In genomic region chr17:29297321-29297720, GRCm38 (mm10) we compare ENCODE assay signal across 23 mouse cellular contexts. TPM values are rescaled to one million over a fixed set of nuclear protein-coding genes. Genes with fewer than 3 reads are reported as not detected.
DNase-seq lines count a peak whose midpoint lies in the region; ATAC-seq and TF ChIP-seq lines count a peak whose summit lies in the region.
"Had no signal": no experiment of that assay in that cellular context is flagged by ENCODE, and none has a peak within 500 bp of the region (broad histone marks: within the 10 kb centered on the region; RNA-seq: fewer than 3 reads in every experiment).

No protein-coding gene starts in this region.

- no peaks in the 10 kb centered on the region for H3K9me3 ChIP-seq in kidney, postnatal 0 days (replicated peaks; ENCODE audit: low read length)
- H3K9me3 ChIP-seq in stomach, embryonic 14.5 days (ENCODE audit: control insufficient read depth, low read depth, low read length), result no peaks in the 10 kb centered on the region
- H3K9me3 ChIP-seq in stomach, postnatal 0 days (ENCODE audit: control insufficient read depth, low read length), result no peaks in the 10 kb centered on the region
- H3K9me3 ChIP-seq in limb, embryonic 13.5 days, result no peaks in the 10 kb centered on the region
- H3K9me3 ChIP-seq: heart, embryonic 13.5 days; liver, embryonic 13.5 days; midbrain, embryonic 10.5 days; midbrain, embryonic 15.5 days had no signal

- H3K4me3 ChIP-seq in kidney, postnatal 0 days (replicated peaks; ENCODE audit: low read depth, low read length), result no peak overlapping the region
- H3K4me3 ChIP-seq in stomach, embryonic 14.5 days (ENCODE audit: low read depth, low read length), result no peak overlapping the region
- no peak overlapping the region for H3K4me3 ChIP-seq in stomach, postnatal 0 days (ENCODE audit: low read depth, low read length)
- H3K4me3 ChIP-seq in limb, embryonic 13.5 days, result no peak overlapping the region
- H3K4me3 ChIP-seq: erythroblast, embryonic 14.5 days; heart, embryonic 13.5 days; liver, embryonic 13.5 days; midbrain, embryonic 10.5 days; midbrain, embryonic 15.5 days had no signal

- no peak for TF ChIP-seq EP300 in stomach, postnatal 0 days (optimal IDR thresholded peaks at IDR 0.05)

- H3K27ac ChIP-seq in kidney, postnatal 0 days, result peak overlapping the region; percentile 84
- no peak overlapping the region for H3K27ac ChIP-seq in stomach, embryonic 14.5 days (ENCODE audit: low read length)
- H3K27ac ChIP-seq in stomach, postnatal 0 days (replicated peaks), result no peak overlapping the region
- H3K27ac ChIP-seq in limb, embryonic 13.5 days, result peak overlapping the region; percentile 33; the same call in 1 of the 2 replicates
- H3K27ac ChIP-seq: heart, embryonic 13.5 days; hindbrain, embryonic 14.5 days; liver, embryonic 13.5 days; midbrain, embryonic 10.5 days; midbrain, embryonic 15.5 days had no signal

- no peak overlapping the region for H3K4me2 ChIP-seq in kidney, postnatal 0 days (ENCODE audit: low read length)
- no peak overlapping the region for H3K4me2 ChIP-seq in stomach, embryonic 14.5 days (replicated peaks; ENCODE audit: low read depth, low read length)
- no peak overlapping the region for H3K4me2 ChIP-seq in stomach, postnatal 0 days (replicated peaks; ENCODE audit: low read depth)
- no peak overlapping the region for H3K4me2 ChIP-seq in limb, embryonic 13.5 days (replicated peaks)
- H3K4me2 ChIP-seq: heart, embryonic 13.5 days; hindbrain, embryonic 14.5 days; liver, embryonic 13.5 days; midbrain, embryonic 15.5 days had no signal

- no peak for TF ChIP-seq CTCF in kidney, postnatal 0 days (IDR thresholded peaks at IDR 0.05; ENCODE audit: low read depth)
- TF ChIP-seq CTCF in stomach, postnatal 0 days (IDR thresholded peaks at IDR 0.05; ENCODE audit: low read depth), result no peak

- H3K9ac ChIP-seq in kidney, postnatal 0 days (ENCODE audit: low read depth, low read length), result peak overlapping the region; percentile 27; the same call in 1 of the 2 replicates
- H3K9ac ChIP-seq in stomach, embryonic 14.5 days (replicated peaks; ENCODE audit: low read depth, low read length), result 0 out of 2 replicates have a peak overlapping the region, but pooled peaks have one; percentile 6
- H3K9ac ChIP-seq in stomach, postnatal 0 days (ENCODE audit: low read length), result no peak overlapping the region
- no peak overlapping the region for H3K9ac ChIP-seq in limb, embryonic 13.5 days
- H3K9ac ChIP-seq: heart, embryonic 13.5 days; hindbrain, embryonic 14.5 days; liver, embryonic 13.5 days; midbrain, embryonic 15.5 days had no signal

- ATAC-seq in kidney, postnatal 0 days (replicated peaks; ENCODE audit: low FRiP score, low read depth), result no peak
- no peak for ATAC-seq in stomach, embryonic 14.5 days (ENCODE audit: insufficient number of reproducible peaks, insufficient read depth, low FRiP score, low read depth)
- no peak for ATAC-seq in stomach, postnatal 0 days (ENCODE audit: low FRiP score, low TSS enrichment)
- ATAC-seq in limb, embryonic 13.5 days (ENCODE audit: low FRiP score, low read depth), result no peak
- ATAC-seq: activated CD4-positive, CD25-positive, alpha-beta regulatory T cell, adult 4 months; forebrain, embryonic 16.5 days; intestine, postnatal 0 days; midbrain, embryonic 15.5 days had no signal

- H3K4me1 ChIP-seq in kidney, postnatal 0 days (replicated peaks; ENCODE audit: insufficient read depth, low read length), result peaks cover 26% of the 10 kb centered on the region
- no peaks in the 10 kb centered on the region for H3K4me1 ChIP-seq in stomach, embryonic 14.5 days (ENCODE audit: control insufficient read depth, insufficient read depth, low read length)
- no peaks in the 10 kb centered on the region for H3K4me1 ChIP-seq in stomach, postnatal 0 days (replicated peaks; ENCODE audit: control insufficient read depth, insufficient read depth)
- peaks cover 25% of the 10 kb centered on the region for H3K4me1 ChIP-seq in limb, embryonic 13.5 days
- H3K4me1 ChIP-seq: midbrain, embryonic 15.5 days had no signal

- 24% methylated on average over 10 of the region's 10 CpGs for WGBS in kidney, postnatal 0 days
- WGBS in stomach, embryonic 14.5 days, result 47% methylated on average over 10 of the region's 10 CpGs
- 67% methylated on average over 10 of the region's 10 CpGs for WGBS in stomach, postnatal 0 days
- 30% methylated on average over 10 of the region's 10 CpGs for WGBS in limb, embryonic 13.5 days

- DNase-seq in kidney, postnatal 0 days (ENCODE audit: low spot score), result no peak
- no peak for DNase-seq in kidney, adult 18-20 months
- no peak for DNase-seq in stomach, postnatal 0 days (ENCODE audit: low spot score)
- no peak for DNase-seq in thymus, postnatal 25 days
- DNase-seq: adrenal gland, adult 2 months; adrenal gland, postnatal 36 days; B cell, adult 2 months; cerebellum, adult 18-20 months; cerebellum, postnatal 10 days; heart, postnatal 10 days; liver, embryonic 13.5 days; lung, adult 18-20 months; spleen, adult 18-20 months had no signal

- H3K36me3 ChIP-seq in kidney, postnatal 0 days (ENCODE audit: insufficient read depth, low read length), result peaks cover 16% of the 10 kb centered on the region; the same call in 1 of the 2 replicates
- peaks cover 6% of the 10 kb centered on the region for H3K36me3 ChIP-seq in stomach, embryonic 14.5 days (ENCODE audit: control insufficient read depth, insufficient read depth, low read length)
- H3K36me3 ChIP-seq in stomach, postnatal 0 days (ENCODE audit: control insufficient read depth, insufficient read depth, low read length), result peaks cover 14% of the 10 kb centered on the region
- H3K36me3 ChIP-seq in limb, embryonic 13.5 days, result peaks cover 85% of the 10 kb centered on the region

- H3K27me3 ChIP-seq in kidney, postnatal 0 days (ENCODE audit: insufficient read depth, low read length), result no peaks in the 10 kb centered on the region
- H3K27me3 ChIP-seq in stomach, embryonic 14.5 days (ENCODE audit: control insufficient read depth, insufficient read depth, low read length), result no peaks in the 10 kb centered on the region
- H3K27me3 ChIP-seq in stomach, postnatal 0 days (ENCODE audit: control insufficient read depth, insufficient read depth, low read length), result no peaks in the 10 kb centered on the region
- H3K27me3 ChIP-seq in limb, embryonic 13.5 days, result no peaks in the 10 kb centered on the region
- H3K27me3 ChIP-seq: heart, embryonic 13.5 days; liver, embryonic 13.5 days; midbrain, embryonic 15.5 days had no signal

RNA-seq across cellular contexts. Expression of gene Pi16, which starts 20.2 kb away (rescaled TPM):
- 3.1 and 4.1 TPM in 2 replicates for polyA plus RNA-seq in kidney, postnatal 0 days (2015; fragmentation: Nextera tagmentation; extraction: Ambion mirVana)
- 0.13 and 0.41 TPM in 2 replicates for polyA plus RNA-seq in stomach, embryonic 14.5 days (2014; fragmentation: Nextera tagmentation; extraction: Ambion mirVana)
- 1.3 TPM in 2 replicates for polyA plus RNA-seq in stomach, postnatal 0 days (2015; fragmentation: Nextera tagmentation; extraction: Ambion mirVana)
- 0.45 and 0.46 TPM in 2 replicates for polyA plus RNA-seq in limb, embryonic 13.5 days (2015; fragmentation: Nextera tagmentation; extraction: Ambion mirVana)

RNA-seq across cellular contexts. Expression of gene BC004004, which starts 28.7 kb away (rescaled TPM):
- polyA plus RNA-seq in kidney, postnatal 0 days (2015; fragmentation: Nextera tagmentation; extraction: Ambion mirVana), result 131 TPM in 2 replicates
- polyA plus RNA-seq in stomach, embryonic 14.5 days (2014; fragmentation: Nextera tagmentation; extraction: Ambion mirVana), result 79.5 and 80.8 TPM in 2 replicates
- 91.2 and 97.2 TPM in 2 replicates for polyA plus RNA-seq in stomach, postnatal 0 days (2015; fragmentation: Nextera tagmentation; extraction: Ambion mirVana)
- 65.1 and 69.7 TPM in 2 replicates for polyA plus RNA-seq in limb, embryonic 13.5 days (2015; fragmentation: Nextera tagmentation; extraction: Ambion mirVana)

RNA-seq across cellular contexts. Expression of gene Ppil1, which starts 33.3 kb away (rescaled TPM):
- 108 and 126 TPM in 2 replicates for polyA plus RNA-seq in kidney, postnatal 0 days (2015; fragmentation: Nextera tagmentation; extraction: Ambion mirVana)
- 134 and 137 TPM in 2 replicates for polyA plus RNA-seq in stomach, embryonic 14.5 days (2014; fragmentation: Nextera tagmentation; extraction: Ambion mirVana)
- polyA plus RNA-seq in stomach, postnatal 0 days (2015; fragmentation: Nextera tagmentation; extraction: Ambion mirVana), result 64.6 and 65.9 TPM in 2 replicates
- polyA plus RNA-seq in limb, embryonic 13.5 days (2015; fragmentation: Nextera tagmentation; extraction: Ambion mirVana), result 155 and 162 TPM in 2 replicates

RNA-seq across cellular contexts. Expression of gene Mtch1, which starts 50.4 kb away (rescaled TPM):
- 307 and 309 TPM in 2 replicates for polyA plus RNA-seq in kidney, postnatal 0 days (2015; fragmentation: Nextera tagmentation; extraction: Ambion mirVana)
- polyA plus RNA-seq in stomach, embryonic 14.5 days (2014; fragmentation: Nextera tagmentation; extraction: Ambion mirVana), result 287 and 333 TPM in 2 replicates
- 189 and 201 TPM in 2 replicates for polyA plus RNA-seq in stomach, postnatal 0 days (2015; fragmentation: Nextera tagmentation; extraction: Ambion mirVana)
- polyA plus RNA-seq in limb, embryonic 13.5 days (2015; fragmentation: Nextera tagmentation; extraction: Ambion mirVana), result 328 and 333 TPM in 2 replicates

RNA-seq across cellular contexts. Expression of gene Cpne5, which starts 59.4 kb away (rescaled TPM):
- polyA plus RNA-seq in kidney, postnatal 0 days (2015; fragmentation: Nextera tagmentation; extraction: Ambion mirVana), result 5.3 and 5.8 TPM in 2 replicates
- 12.2 and 15.0 TPM in 2 replicates for polyA plus RNA-seq in stomach, embryonic 14.5 days (2014; fragmentation: Nextera tagmentation; extraction: Ambion mirVana)
- 4.8 and 5.3 TPM in 2 replicates for polyA plus RNA-seq in stomach, postnatal 0 days (2015; fragmentation: Nextera tagmentation; extraction: Ambion mirVana)
- polyA plus RNA-seq in limb, embryonic 13.5 days (2015; fragmentation: Nextera tagmentation; extraction: Ambion mirVana), result 10.4 and 12.7 TPM in 2 replicates

Comparison
In these comparisons a context has a peak if more than half of its experiments do, and no peak if none do; other contexts are left out.
1. H3K9ac ChIP-seq: peak in kidney, postnatal 0 days (single experiment) and stomach, embryonic 14.5 days (single experiment); none in stomach, postnatal 0 days (single experiment) and limb, embryonic 13.5 days (single experiment).
2. H3K27ac ChIP-seq: peak in kidney, postnatal 0 days (single experiment) and limb, embryonic 13.5 days (single experiment); none in stomach, embryonic 14.5 days (single experiment) and stomach, postnatal 0 days (single experiment).